Mouse (Mus musculus) C2C12 (cell line): ENCODE measurements around the gene Wnt3. TPM values are rescaled to one million over a fixed set of nuclear protein-coding genes. Genes with fewer than 3 reads are reported as not detected.

Experiments used
- H3K27me3 ChIP-seq: one replicate; pipeline ENCODE4 v1.6.1; 2011; ENCODE audit not compliant: control insufficient read depth, insufficient read depth, insufficient read length
- H3K36me3 ChIP-seq: one replicate; pipeline ENCODE4 v1.6.1; 2011; ENCODE audit not compliant: control insufficient read depth, insufficient read depth
- H3K4me3 ChIP-seq: one replicate; pipeline ENCODE4 v1.5.1; 2011; ENCODE audit warnings: mild to moderate bottlenecking, control low read depth; ENCODE audit not compliant: poor library complexity, insufficient read depth, severe bottlenecking
- H3K79me2 ChIP-seq: one replicate; pipeline ENCODE4 v1.6.1; 2011; ENCODE audit not compliant: control insufficient read depth, insufficient read depth
- H3K79me3 ChIP-seq: one replicate; pipeline ENCODE4 v1.6.1; 2011; ENCODE audit warnings: low read depth, control low read depth
- H3ac ChIP-seq: one replicate; pipeline ENCODE3; 2011; ENCODE audit warnings: low read depth; ENCODE audit not compliant: control insufficient read depth, insufficient read length
- CEBPB ChIP-seq: IDR thresholded peaks from one replicate; pipeline ENCODE4 v1.6.1; 2011; ENCODE audit warnings: low read depth, mild to moderate bottlenecking, control low read depth, moderate library complexity
- CTCF ChIP-seq: IDR thresholded peaks from one replicate; pipeline ENCODE4 v1.5.1; 2011; ENCODE audit not compliant: control insufficient read depth, insufficient read depth, insufficient read length
- FOSL1 ChIP-seq: IDR thresholded peaks from one replicate; pipeline ENCODE4 v1.8.0; 2011; ENCODE audit warnings: mild to moderate bottlenecking, low read length; ENCODE audit not compliant: poor library complexity, insufficient read depth, severe bottlenecking
- MAX ChIP-seq: IDR thresholded peaks from one replicate; pipeline ENCODE4 v1.6.1; 2011; ENCODE audit warnings: mild to moderate bottlenecking, control low read depth
- MYOD1 ChIP-seq: IDR thresholded peaks from one replicate; pipeline ENCODE4 v1.6.1; 2011; ENCODE audit warnings: low read depth; ENCODE audit not compliant: control insufficient read depth, insufficient read length
- MYOG ChIP-seq: IDR thresholded peaks from one replicate; pipeline ENCODE4 v1.6.1; 2011; ENCODE audit not compliant: control insufficient read depth, insufficient read length; ENCODE audit errors: extremely low read depth
- USF1 ChIP-seq: IDR thresholded peaks from one replicate; pipeline ENCODE4 v1.6.1; 2011; ENCODE audit warnings: low read depth, mild to moderate bottlenecking, control low read depth, moderate library complexity
- polyA plus RNA-seq: library from polyadenylated mRNA; unstranded; fragments of >200 nt; fragmentation: generic; extraction: Trizol; gene quantifications from one replicate; pipeline ENCODE4 v1.2.1, GENCODE M21; 2012; ENCODE audit warnings: missing spikeins

Gene Wnt3
- polyA plus RNA-seq, 1 experiment, result 0.01 TPM

- Histone ChIP-seq H3K27me3 (peaks cover 80% of the 10 kb centered on the region), H3ac (no peak overlapping the region), H3K79me3 (no peaks in the 10 kb centered on the region), H3K4me3 (no peak overlapping the region), H3K79me2 (no peaks in the 10 kb centered on the region), H3K36me3 (no peaks in the 10 kb centered on the region)
- TF ChIP-seq MYOD1 (no peak), CEBPB (no peak), MAX (no peak), CTCF (no peak), MYOG (no peak), FOSL1 (no peak), USF1 (no peak)
Measured at GRCm38 (mm10) chr11:103733961-103734360, 40.0 kb upstream of the Wnt3 start.

GRCm38 (mm10) chr11:103734411-103735045 is 39.4 kb upstream of the Wnt3 start:
- peaks cover 80% of the 10 kb centered on the region for H3K27me3 ChIP-seq
- no peak overlapping the region for H3K4me3 ChIP-seq
- no peaks in the 10 kb centered on the region for H3K79me2 ChIP-seq
- H3K79me3 ChIP-seq, result no peaks in the 10 kb centered on the region
- no peaks in the 10 kb centered on the region for H3K36me3 ChIP-seq
- no peak overlapping the region for H3ac ChIP-seq
- TF ChIP-seq CEBPB (no peak), MAX (no peak), MYOD1 (no peak), MYOG (no peak), FOSL1 (no peak), USF1 (no peak), CTCF (no peak)

- Histone ChIP-seq H3K27me3 (peaks cover 86% of the 10 kb centered on the region), H3ac (no peak overlapping the region), H3K4me3 (no peak overlapping the region), H3K79me2 (no peaks in the 10 kb centered on the region), H3K79me3 (no peaks in the 10 kb centered on the region), H3K36me3 (no peaks in the 10 kb centered on the region)
- no peak for TF ChIP-seq CEBPB
- no peak for TF ChIP-seq CTCF
- TF ChIP-seq MAX, result no peak
Measured at GRCm38 (mm10) chr11:103735046-103735781, 38.7 kb upstream of the Wnt3 start.

- Histone ChIP-seq H3K36me3 (no peaks in the 10 kb centered on the region), H3ac (no peak within 1 kb of the TSS), H3K79me3 (no peaks in the 10 kb centered on the region), H3K4me3 (no peak within 1 kb of the TSS), H3K79me2 (no peaks in the 10 kb centered on the region), H3K27me3 (peaks cover 79% of the 10 kb centered on the region)
- TF ChIP-seq USF1 (no peak), MYOG (no peak), MYOD1 (no peak), FOSL1 (no peak), CEBPB (no peak), CTCF (no peak)
Measured at GRCm38 (mm10) chr11:103749306-103750089, 24.5 kb upstream of the Wnt3 start, which contains the start of gene Wnt9b. Wnt9b (minus strand) TSS chr11:103749821.

- Histone ChIP-seq H3K4me3 (no peak overlapping the region), H3K36me3 (no peaks in the 10 kb centered on the region), H3ac (no peak overlapping the region), H3K27me3 (peaks cover 74% of the 10 kb centered on the region), H3K79me2 (no peaks in the 10 kb centered on the region), H3K79me3 (no peaks in the 10 kb centered on the region)
- TF ChIP-seq FOSL1, result no peak
- no peak for TF ChIP-seq CEBPB
- no peak for TF ChIP-seq MYOD1
Measured at GRCm38 (mm10) chr11:103750612-103751011, 23.3 kb upstream of the Wnt3 start.

GRCm38 (mm10) chr11:103758054-103758453 is 15.9 kb upstream of the Wnt3 start:
- Histone ChIP-seq H3K79me2 (no peaks in the 10 kb centered on the region), H3K79me3 (no peaks in the 10 kb centered on the region), H3K36me3 (no peaks in the 10 kb centered on the region), H3ac (no peak overlapping the region), H3K27me3 (peaks cover 20% of the 10 kb centered on the region), H3K4me3 (no peak overlapping the region)
- TF ChIP-seq CEBPB (no peak), MYOG (no peak), FOSL1 (no peak), CTCF (no peak), MYOD1 (no peak), USF1 (no peak), MAX (no peak)
